Mouse (Mus musculus): ENCODE measurements around the gene Wbp1. TPM values are rescaled to one million over a fixed set of nuclear protein-coding genes. Genes with fewer than 3 reads are reported as not detected.

Gene Wbp1
- polyA plus RNA-seq, 1 experiment: 79.6 TPM

GRCm38 (mm10) chr6:83116373-83117164 lies 4.8 kb downstream of the Wbp1 start:
- Histone ChIP-seq H3K4me3 (peak overlapping the region; percentile 75), H3K36me3 (ENCODE audit: control insufficient read depth, insufficient read depth) (no peaks in the 10 kb centered on the region), H3K27me3 (ENCODE audit: control insufficient read depth, insufficient read depth, insufficient read length) (no peaks in the 10 kb centered on the region), H3K79me2 (ENCODE audit: control insufficient read depth, insufficient read depth) (peaks cover 21% of the 10 kb centered on the region), H3ac (ENCODE audit: control insufficient read depth, insufficient read length) (peak overlapping the region; percentile 90), H3K4me2 (ENCODE audit: low read depth) (peak overlapping the region; percentile 88)
- no peak for TF ChIP-seq MAX (IDR thresholded peaks at IDR 0.05; ENCODE audit: low read depth)
- no peak for TF ChIP-seq TCF12 (IDR thresholded peaks at IDR 0.05; ENCODE audit: insufficient read depth, poor library complexity, severe bottlenecking)
- TF ChIP-seq POLR2AphosphoS2 (IDR thresholded peaks at IDR 0.05; ENCODE audit: insufficient read length, low read depth): peak; percentile 28

- H3K36me3 ChIP-seq (ENCODE audit: control insufficient read depth, insufficient read depth): no peaks in the 10 kb centered on the region
- H3K4me3 ChIP-seq: peak overlapping the region; percentile 75
- TF ChIP-seq MAX (IDR thresholded peaks at IDR 0.05; ENCODE audit: low read depth): no peak
- TF ChIP-seq REST (IDR thresholded peaks at IDR 0.05; ENCODE audit: insufficient read depth, insufficient read length): no peak
- no peak for TF ChIP-seq TCF12 (IDR thresholded peaks at IDR 0.05; ENCODE audit: insufficient read depth, poor library complexity, severe bottlenecking)
- no peak for TF ChIP-seq USF1 (IDR thresholded peaks at IDR 0.05; ENCODE audit: low read depth)
- no peak for TF ChIP-seq CEBPB (IDR thresholded peaks at IDR 0.05; ENCODE audit: insufficient read depth, poor library complexity, severe bottlenecking)
- no peak for TF ChIP-seq MYOG (IDR thresholded peaks at IDR 0.05; ENCODE audit: control insufficient read depth in 1 of 3, insufficient read depth in 1 of 3, insufficient read length in 2 of 3, low read depth in 2 of 3)
- TF ChIP-seq POLR2AphosphoS2 (IDR thresholded peaks at IDR 0.05; ENCODE audit: insufficient read length, low read depth): no peak
- no peak for TF ChIP-seq SRF (IDR thresholded peaks at IDR 0.05; ENCODE audit: control insufficient read depth, insufficient read length, low read depth)
- no peak for TF ChIP-seq TCF3 (IDR thresholded peaks at IDR 0.05; ENCODE audit: insufficient read length, low read depth)
- TF ChIP-seq E2F4 (IDR thresholded peaks at IDR 0.05; ENCODE audit: insufficient read depth): no peak
- TF ChIP-seq POLR2A (IDR thresholded peaks at IDR 0.05; ENCODE audit: insufficient read length, low read depth): no peak
- no peak for TF ChIP-seq MYOD1 (IDR thresholded peaks at IDR 0.05; ENCODE audit: control insufficient read depth in 1 of 3, insufficient read length in 2 of 3, low read depth in 2 of 3)
These were observed 5.5 kb downstream of the Wbp1 start for GRCm38 (mm10) chr6:83115682-83116372.

GRCm38 (mm10) chr6:83115011-83115671 lies 6.2 kb downstream of the Wbp1 start, which contains the start of gene Mogs:
TSS of gene Mogs (plus strand) at chr6:83115496.
- H3K27me3 ChIP-seq (ENCODE audit: control insufficient read depth, insufficient read depth, insufficient read length): no peaks in the 10 kb centered on the region
- H3K36me3 ChIP-seq (ENCODE audit: control insufficient read depth, insufficient read depth): peaks cover 3% of the 10 kb centered on the region
- TF ChIP-seq TCF3 (IDR thresholded peaks at IDR 0.05; ENCODE audit: insufficient read length, low read depth): no peak
- peak; percentile 83 for TF ChIP-seq POLR2AphosphoS2 (IDR thresholded peaks at IDR 0.05; ENCODE audit: insufficient read length, low read depth)
- peak; percentile 93 for TF ChIP-seq POLR2A (IDR thresholded peaks at IDR 0.05; ENCODE audit: insufficient read length, low read depth)
- TF ChIP-seq MYOD1 (IDR thresholded peaks at IDR 0.05; ENCODE audit: control insufficient read depth in 1 of 3, insufficient read length in 2 of 3, low read depth in 2 of 3): peak in 1 of 3 experiments; percentile 10
- no peak for TF ChIP-seq MAX (IDR thresholded peaks at IDR 0.05; ENCODE audit: low read depth)
- TF ChIP-seq E2F4 (IDR thresholded peaks at IDR 0.05; ENCODE audit: insufficient read depth): no peak
- no peak for TF ChIP-seq CEBPB (IDR thresholded peaks at IDR 0.05; ENCODE audit: insufficient read depth, poor library complexity, severe bottlenecking)
- no peak for TF ChIP-seq MYOG (IDR thresholded peaks at IDR 0.05; ENCODE audit: control insufficient read depth in 1 of 3, insufficient read depth in 1 of 3, insufficient read length in 2 of 3, low read depth in 2 of 3)
- TF ChIP-seq REST (IDR thresholded peaks at IDR 0.05; ENCODE audit: insufficient read depth, insufficient read length): no peak
- TF ChIP-seq USF1 (IDR thresholded peaks at IDR 0.05; ENCODE audit: low read depth): no peak
- TF ChIP-seq TCF12 (IDR thresholded peaks at IDR 0.05; ENCODE audit: insufficient read depth, poor library complexity, severe bottlenecking): no peak
- no peak for TF ChIP-seq SRF (IDR thresholded peaks at IDR 0.05; ENCODE audit: control insufficient read depth, insufficient read length, low read depth)
- H3ac ChIP-seq (ENCODE audit: control insufficient read depth, insufficient read length): peak within 1 kb of the TSS; percentile 90
- H3K4me3 ChIP-seq: peak within 1 kb of the TSS; percentile 75
- H3K79me2 ChIP-seq (ENCODE audit: control insufficient read depth, insufficient read depth): peaks cover 20% of the 10 kb centered on the region
- peak within 1 kb of the TSS; percentile 88 for H3K4me2 ChIP-seq (ENCODE audit: low read depth)

More at GRCm38 (mm10) chr6:83115682-83116372, 5.5 kb downstream of the Wbp1 start:
- Histone ChIP-seq H3K27me3 (ENCODE audit: control insufficient read depth, insufficient read depth, insufficient read length) (no peaks in the 10 kb centered on the region), H3K4me2 (ENCODE audit: low read depth) (peak overlapping the region; percentile 88), H3K79me2 (ENCODE audit: control insufficient read depth, insufficient read depth) (peaks cover 20% of the 10 kb centered on the region), H3ac (ENCODE audit: control insufficient read depth, insufficient read length) (peak overlapping the region; percentile 90)

- peaks cover 3% of the 10 kb centered on the region for H3K36me3 ChIP-seq (ENCODE audit: control insufficient read depth, insufficient read depth)
- H3ac ChIP-seq (ENCODE audit: control insufficient read depth, insufficient read length): no peak overlapping the region
- H3K79me2 ChIP-seq (ENCODE audit: control insufficient read depth, insufficient read depth): peaks cover 26% of the 10 kb centered on the region
- no peaks in the 10 kb centered on the region for H3K27me3 ChIP-seq (ENCODE audit: control insufficient read depth, insufficient read depth, insufficient read length)
- no peak overlapping the region for H3K4me2 ChIP-seq (ENCODE audit: low read depth)
- H3K4me3 ChIP-seq: no peak overlapping the region
- TF ChIP-seq MYOD1 (IDR thresholded peaks at IDR 0.05; ENCODE audit: control insufficient read depth in 1 of 3, insufficient read length in 2 of 3, low read depth in 2 of 3) (no peak), TCF3 (IDR thresholded peaks at IDR 0.05; ENCODE audit: insufficient read length, low read depth) (no peak), CEBPB (IDR thresholded peaks at IDR 0.05; ENCODE audit: insufficient read depth, poor library complexity, severe bottlenecking) (no peak), REST (IDR thresholded peaks at IDR 0.05; ENCODE audit: insufficient read depth, insufficient read length) (no peak), POLR2A (IDR thresholded peaks at IDR 0.05; ENCODE audit: insufficient read length, low read depth) (no peak), TCF12 (IDR thresholded peaks at IDR 0.05; ENCODE audit: insufficient read depth, poor library complexity, severe bottlenecking) (no peak), POLR2AphosphoS2 (IDR thresholded peaks at IDR 0.05; ENCODE audit: insufficient read length, low read depth) (no peak), USF1 (IDR thresholded peaks at IDR 0.05; ENCODE audit: low read depth) (no peak), MAX (IDR thresholded peaks at IDR 0.05; ENCODE audit: low read depth) (no peak), MYOG (IDR thresholded peaks at IDR 0.05; ENCODE audit: control insufficient read depth in 1 of 3, insufficient read depth in 1 of 3, insufficient read length in 2 of 3, low read depth in 2 of 3) (no peak), E2F4 (IDR thresholded peaks at IDR 0.05; ENCODE audit: insufficient read depth) (no peak), SRF (IDR thresholded peaks at IDR 0.05; ENCODE audit: control insufficient read depth, insufficient read length, low read depth) (no peak)
These were observed 9.7 kb downstream of the Wbp1 start for GRCm38 (mm10) chr6:83111510-83112136.
